In genomic region chr3:72685937-72686336, GRCm38 (mm10) we compare ENCODE assay signal across 22 mouse cellular contexts.
DNase-seq lines count a peak whose midpoint lies in the region; ATAC-seq lines count a peak whose summit lies in the region.
"Had no signal": no experiment of that assay in that cellular context is flagged by ENCODE, and none has a peak within 500 bp of the region (broad histone marks: within the 10 kb centered on the region; RNA-seq: fewer than 3 reads in every experiment).

No protein-coding gene starts in this region.

- no peaks in the 10 kb centered on the region for H3K4me1 ChIP-seq in embryonic facial prominence, embryonic 14.5 days (ENCODE audit: control insufficient read depth, insufficient read depth, low read length)
- H3K4me1 ChIP-seq in embryonic facial prominence, embryonic 10.5 days: no peaks in the 10 kb centered on the region
- H3K4me1 ChIP-seq: embryonic facial prominence, embryonic 15.5 days; heart, embryonic 15.5 days had no signal

- no peaks in the 10 kb centered on the region for H3K9me3 ChIP-seq in embryonic facial prominence, embryonic 14.5 days (ENCODE audit: control insufficient read depth, low read length)
- no peaks in the 10 kb centered on the region for H3K9me3 ChIP-seq in embryonic facial prominence, embryonic 10.5 days
- H3K9me3 ChIP-seq: embryonic facial prominence, embryonic 15.5 days; heart, embryonic 15.5 days had no signal

- 76% methylated on average over 1 of the region's 1 CpGs for WGBS in embryonic facial prominence, embryonic 14.5 days
- WGBS in embryonic facial prominence, embryonic 10.5 days: 83% methylated on average over 1 of the region's 1 CpGs

- H3K27ac ChIP-seq in embryonic facial prominence, embryonic 14.5 days (replicated peaks; ENCODE audit: low read depth, low read length): no peak overlapping the region
- no peak overlapping the region for H3K27ac ChIP-seq in embryonic facial prominence, embryonic 10.5 days (replicated peaks)
- H3K27ac ChIP-seq: embryonic facial prominence, embryonic 15.5 days; heart, adult 2 months; heart, embryonic 15.5 days; hindbrain, embryonic 14.5 days had no signal

- no peak overlapping the region for H3K4me2 ChIP-seq in embryonic facial prominence, embryonic 14.5 days (ENCODE audit: low read depth, low read length)
- H3K4me2 ChIP-seq: embryonic facial prominence, embryonic 15.5 days; heart, embryonic 11.5 days; heart, embryonic 15.5 days; hindbrain, embryonic 14.5 days had no signal

- H3K36me3 ChIP-seq in embryonic facial prominence, embryonic 14.5 days (ENCODE audit: control insufficient read depth, insufficient read depth, low read length): no peaks in the 10 kb centered on the region
- no peaks in the 10 kb centered on the region for H3K36me3 ChIP-seq in embryonic facial prominence, embryonic 10.5 days (replicated peaks)
- H3K36me3 ChIP-seq: embryonic facial prominence, embryonic 15.5 days; heart, embryonic 15.5 days had no signal

- H3K9ac ChIP-seq in embryonic facial prominence, embryonic 14.5 days (ENCODE audit: low read depth, low read length): no peak overlapping the region
- H3K9ac ChIP-seq: embryonic facial prominence, embryonic 15.5 days; heart, embryonic 15.5 days; hindbrain, embryonic 14.5 days had no signal

- no peak for ATAC-seq in embryonic facial prominence, embryonic 14.5 days (ENCODE audit: low read depth)
- ATAC-seq in frontal cortex, adult (ENCODE audit: low TSS enrichment): peak; percentile 67
- ATAC-seq: activated CD4-positive, CD25-positive, alpha-beta regulatory T cell, adult 4 months; intestine, embryonic 16.5 days; Patski had no signal

- peak; percentile 30 for DNase-seq in embryonic facial prominence, embryonic 14.5 days (ENCODE audit: low spot score)
- DNase-seq in embryonic facial prominence, embryonic 10.5 days (ENCODE audit: low spot score): no peak
- no peak for DNase-seq in frontal cortex, postnatal 25 days (ENCODE audit: low spot score in 2 of 2)
- peak; percentile 10 for DNase-seq in retina, embryonic 14.5 days (ENCODE audit: low spot score)
- no peak for DNase-seq in retina, postnatal 1 day
- no peak for DNase-seq in B cell, adult 2 months
- DNase-seq: adrenal gland, postnatal 14 days; cerebellum, adult 2 months; cerebellum, postnatal 10 days; gastrocnemius, postnatal 14 days; heart, adult 2 months; heart, postnatal 14 days; kidney, adult 8-10 months had no signal

- no peaks in the 10 kb centered on the region for H3K27me3 ChIP-seq in embryonic facial prominence, embryonic 14.5 days (replicated peaks; ENCODE audit: control insufficient read depth, insufficient read depth, low read length)
- no peaks in the 10 kb centered on the region for H3K27me3 ChIP-seq in embryonic facial prominence, embryonic 10.5 days (replicated peaks; ENCODE audit: low read depth, poor library complexity, severe bottlenecking)
- H3K27me3 ChIP-seq: CH12.LX; embryonic facial prominence, embryonic 15.5 days; heart, embryonic 15.5 days; Patski had no signal

- no peak overlapping the region for H3K4me3 ChIP-seq in embryonic facial prominence, embryonic 14.5 days (ENCODE audit: low read depth, low read length)
- H3K4me3 ChIP-seq in embryonic facial prominence, embryonic 10.5 days: no peak overlapping the region
- H3K4me3 ChIP-seq: embryonic facial prominence, embryonic 15.5 days; heart, adult 2 months; heart, embryonic 15.5 days had no signal

Comparison
In these comparisons a context has a peak if more than half of its experiments do, and no peak if none do; other contexts are left out.
1. DNase-seq: peak in embryonic facial prominence, embryonic 14.5 days (single experiment) and retina, embryonic 14.5 days (single experiment); none in embryonic facial prominence, embryonic 10.5 days (single experiment), frontal cortex, postnatal 25 days (0 of 2), retina, postnatal 1 day (single experiment) and B cell, adult 2 months (0 of 2).